Mouse (Mus musculus): ENCODE results near the gene Proser3.
"Not testable (repeated sequence)": the region's sequence is repeated elsewhere in the genome, so short reads cannot be mapped to it uniquely, and the experiment has no call there.

The Proser3 gene

GRCm38 (mm10) chr7:30549880-30550279, 2.2 kb downstream of the Proser3 start:
- in situ Hi-C loops (cut with MboI, MseI) = no loop called here

- in situ Hi-C loops (cut with MboI, MseI) = loop anchor here (5.0 kb wide), 1 partner anchor 1782 kb away; no protein-coding TSS in a partner anchor
These were observed 7.8 kb downstream of the Proser3 start for GRCm38 (mm10) chr7:30544327-30544726.

DNA sequence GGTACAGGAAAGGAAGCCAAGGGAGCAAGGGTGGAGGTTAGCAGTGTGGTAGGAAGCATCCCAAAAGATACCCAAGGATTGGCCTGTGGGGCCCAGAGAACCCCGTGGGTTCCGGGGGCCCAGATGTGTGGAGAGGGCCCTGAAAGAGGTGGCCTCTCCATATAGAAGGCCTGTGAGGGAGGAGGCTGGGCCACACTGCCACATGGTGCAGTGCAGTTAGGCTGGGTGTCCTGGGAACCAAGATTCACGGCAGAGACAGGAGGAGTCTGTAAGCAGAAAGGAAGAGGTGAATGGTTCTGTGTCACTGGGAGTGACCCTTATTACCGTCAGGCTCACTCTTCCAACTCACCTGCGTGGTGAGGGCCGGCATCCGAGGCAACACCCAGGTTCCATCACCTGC, 11.5 kb downstream of the Proser3 start:
- in situ Hi-C loops (cut with MboI, MseI) = loop anchor here (5.0 kb wide), 1 partner anchor 1778 kb away; no protein-coding TSS in a partner anchor

DNA sequence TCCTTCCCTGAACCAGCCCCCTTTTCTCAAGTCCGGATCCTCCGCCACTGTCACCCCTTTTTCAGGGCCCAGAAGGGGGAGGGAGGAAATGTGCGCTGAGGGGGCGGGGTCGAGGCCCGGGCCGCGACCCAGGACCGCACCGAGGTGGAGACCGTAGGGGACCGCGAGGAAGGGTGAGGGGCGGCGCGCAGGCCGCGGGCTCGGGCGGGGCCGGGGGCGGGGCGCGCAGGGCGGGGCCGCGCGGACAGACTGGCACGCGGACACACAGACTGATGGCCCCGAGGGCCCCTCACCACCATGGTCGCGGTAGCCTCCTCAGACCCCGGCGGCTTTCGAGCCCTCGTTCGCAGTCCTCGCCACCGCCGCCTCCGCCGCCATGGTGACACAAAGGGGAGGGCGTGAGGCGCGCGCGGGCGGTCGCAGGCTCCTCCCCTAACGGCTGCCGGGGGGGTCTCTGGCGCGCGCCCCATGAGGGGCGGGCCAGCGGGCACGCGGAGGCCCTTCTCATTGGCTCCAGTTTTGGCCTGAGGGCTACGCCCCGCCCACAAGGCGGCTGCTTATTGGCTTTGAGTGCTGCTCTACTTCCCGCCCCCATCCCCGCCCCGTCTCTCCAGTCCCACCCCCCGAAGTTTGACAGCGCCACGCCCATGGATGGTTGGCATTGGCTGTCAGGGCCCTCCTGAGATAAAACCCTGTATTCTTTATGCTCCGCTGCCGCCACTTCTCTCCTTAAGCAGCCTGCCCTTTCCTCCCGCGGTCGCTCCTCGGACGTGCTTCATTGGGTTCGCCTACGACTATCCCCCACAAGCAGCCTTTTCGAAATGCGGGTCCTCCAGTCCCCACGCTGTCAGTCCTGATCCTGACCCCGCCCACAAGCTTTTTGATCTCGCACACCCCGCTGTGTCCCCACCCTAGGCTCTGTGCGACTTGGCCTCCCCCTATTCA, 17.2 kb downstream of the Proser3 start, which contains the start of gene Arhgap33:
Gene Arhgap33, minus strand, starts transcription at position 428 of the 945 bp plus-strand sequence.
- in situ Hi-C loops (cut with MboI, MseI) = no loop called here

DNA sequence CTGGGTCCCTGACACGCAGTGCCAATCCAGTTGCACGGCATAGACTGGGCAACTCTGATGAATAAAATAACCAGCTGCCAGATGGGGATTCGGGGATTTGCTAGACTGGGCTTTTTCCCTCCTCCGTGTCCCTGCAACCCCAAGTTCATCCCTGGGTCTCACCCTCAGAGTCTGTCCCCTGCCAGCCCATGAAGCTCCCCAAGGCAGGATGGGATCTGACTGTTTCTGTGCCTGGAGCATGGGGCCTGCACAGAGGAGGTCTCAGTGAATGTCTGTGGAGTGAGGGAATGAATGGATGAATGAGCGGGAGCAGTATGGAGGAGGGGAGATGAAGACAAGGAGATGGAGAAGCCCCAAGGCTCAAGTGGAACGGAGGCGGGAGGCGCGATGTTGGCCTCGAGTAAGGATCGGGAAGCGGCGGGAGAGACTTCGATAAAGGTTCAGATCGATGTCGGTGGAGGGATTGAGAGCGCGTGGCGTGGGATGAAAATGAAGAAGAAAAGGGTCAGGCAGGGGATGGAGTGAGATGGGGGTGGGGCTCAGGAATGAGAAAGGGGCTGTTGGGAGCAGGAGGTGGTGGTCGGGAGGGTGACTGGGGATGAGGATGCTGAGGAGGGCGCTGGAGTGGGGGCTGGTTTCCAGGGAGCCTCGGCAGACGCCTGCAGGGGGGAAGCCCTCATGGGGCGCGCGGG, 18.0 kb downstream of the Proser3 start:
- in situ Hi-C loops (cut with MboI, MseI) = no loop called here

DNA sequence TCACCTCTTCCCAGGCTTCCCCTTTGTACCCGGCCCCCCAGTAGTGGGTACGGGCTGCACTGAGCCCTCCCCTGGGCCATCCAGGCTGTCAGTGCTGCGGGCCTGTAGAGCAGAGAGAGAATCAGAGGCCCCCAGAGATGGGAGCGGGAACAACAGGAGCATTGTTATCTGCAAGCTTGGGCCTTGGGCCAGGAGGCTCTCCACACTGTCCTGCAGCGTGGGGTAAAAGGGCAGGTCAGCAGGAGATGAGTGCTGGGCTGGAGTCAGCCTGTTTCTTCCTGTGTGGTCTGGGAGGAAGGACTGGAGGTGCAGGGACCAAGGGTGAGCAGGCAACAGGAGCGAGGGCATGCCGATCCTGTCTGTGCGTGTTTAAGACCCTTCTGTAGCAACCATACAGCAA, 19.2 kb downstream of the Proser3 start:
- in situ Hi-C loops (cut with MboI, MseI) = no loop called here

- in situ Hi-C loops (cut with MboI, MseI) = no loop called here
These were observed 20.7 kb downstream of the Proser3 start for GRCm38 (mm10) chr7:30531291-30531815.

GRCm38 (mm10) chr7:30526981-30527380, 25.1 kb downstream of the Proser3 start:
- in situ Hi-C loops (cut with MboI, MseI) = no loop called here

DNA sequence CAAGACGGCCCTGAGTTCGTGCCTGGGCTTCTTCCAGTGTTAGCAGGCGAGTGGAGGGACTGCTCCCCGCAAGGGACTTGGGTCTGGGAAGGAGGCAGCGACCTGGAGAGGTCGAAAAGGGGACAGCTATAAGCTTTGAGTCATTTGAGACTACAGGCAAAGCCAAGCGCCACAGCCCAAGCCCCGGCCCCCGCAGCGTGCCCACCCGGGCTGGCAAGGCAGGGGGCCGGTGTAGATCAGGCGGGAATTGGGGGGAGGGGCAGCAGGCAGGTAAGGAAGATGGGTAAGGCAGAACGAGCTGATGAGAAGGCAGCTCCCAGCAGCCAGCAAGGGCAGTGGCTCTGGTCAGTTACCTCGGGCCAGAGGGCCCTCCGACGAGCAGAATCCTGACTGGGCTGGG, 25.7 kb downstream of the Proser3 start:
- in situ Hi-C loops (cut with MboI, MseI) = no loop called here

DNA sequence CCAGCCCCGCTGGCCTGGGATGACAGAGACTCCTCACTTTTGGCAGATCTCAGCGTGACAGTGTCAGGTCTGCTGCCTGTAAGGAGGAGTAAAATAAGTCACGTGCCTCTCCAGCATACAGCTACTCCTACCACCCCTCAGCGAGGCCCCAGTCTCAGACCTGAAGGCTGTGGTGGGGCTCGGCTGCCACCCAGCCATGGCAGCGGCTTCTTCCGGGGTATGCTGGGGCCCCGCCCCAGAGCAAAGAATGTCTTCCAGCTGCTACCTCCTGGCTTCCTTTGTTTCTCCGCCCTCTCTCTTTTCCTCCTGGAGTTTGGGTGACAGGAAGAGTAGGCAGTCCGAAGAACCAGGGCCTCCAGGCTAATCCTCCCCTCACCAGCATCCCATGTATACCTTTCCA, 26.1 kb downstream of the Proser3 start:
- in situ Hi-C loops (cut with MboI, MseI) = no loop called here

DNA sequence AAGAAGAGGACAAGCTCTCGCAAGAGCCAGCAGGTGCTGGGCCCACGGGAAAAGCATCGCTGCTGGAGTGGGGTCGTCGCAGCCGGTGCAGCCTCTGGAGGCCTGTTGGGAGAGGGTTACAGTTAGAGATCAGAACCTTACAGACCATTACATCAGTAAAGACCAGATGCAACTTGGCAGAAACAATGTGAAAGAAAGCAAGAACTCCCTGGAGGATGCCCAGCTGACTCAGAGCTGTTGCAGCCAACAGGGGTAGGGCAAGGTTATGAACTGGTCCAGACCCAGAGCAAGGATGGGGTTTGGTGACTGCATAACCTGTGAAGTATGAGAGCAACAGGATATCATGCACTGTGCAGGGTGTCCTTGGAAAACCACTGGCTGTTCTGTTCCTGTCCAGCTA, 27.6 kb downstream of the Proser3 start:
- in situ Hi-C loops (cut with MboI, MseI) = no loop called here

GRCm38 (mm10) chr7:30522871-30523270, 29.2 kb downstream of the Proser3 start:
- in situ Hi-C loops (cut with MboI, MseI) = no loop called here

DNA sequence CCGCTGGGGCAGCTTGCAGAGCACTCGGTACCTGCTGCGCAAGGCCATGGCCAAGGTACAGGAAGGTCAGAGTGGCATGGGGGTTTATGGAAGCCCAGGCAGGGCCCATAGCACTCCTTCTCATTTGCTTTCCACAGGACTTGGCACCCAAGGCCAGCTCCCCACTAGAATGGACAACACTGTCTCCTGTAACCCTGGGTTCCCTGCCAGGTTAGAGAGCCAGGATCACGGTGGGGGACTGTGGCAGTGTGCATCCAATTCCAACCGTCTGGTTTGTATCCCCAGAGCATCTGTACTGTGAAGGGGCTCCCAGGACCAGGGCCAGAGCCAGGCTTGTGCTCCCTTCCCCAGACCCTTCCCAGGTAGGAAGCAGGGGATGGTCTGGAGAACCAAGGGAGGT, 31.2 kb downstream of the Proser3 start:
- in situ Hi-C loops (cut with MboI, MseI) = no loop called here

GRCm38 (mm10) chr7:30520396-30520795, 31.7 kb downstream of the Proser3 start:
- in situ Hi-C loops (cut with MboI, MseI) = no loop called here

GRCm38 (mm10) chr7:30518325-30518724, 33.8 kb downstream of the Proser3 start:
- in situ Hi-C loops (cut with MboI, MseI) = no loop called here

- in situ Hi-C loops (cut with MboI, MseI) = no loop called here
These were observed 36.9 kb downstream of the Proser3 start for GRCm38 (mm10) chr7:30515003-30515760.

GRCm38 (mm10) chr7:30508061-30508460, 44.0 kb downstream of the Proser3 start:
- in situ Hi-C loops (cut with MboI, MseI) = no loop called here

DNA sequence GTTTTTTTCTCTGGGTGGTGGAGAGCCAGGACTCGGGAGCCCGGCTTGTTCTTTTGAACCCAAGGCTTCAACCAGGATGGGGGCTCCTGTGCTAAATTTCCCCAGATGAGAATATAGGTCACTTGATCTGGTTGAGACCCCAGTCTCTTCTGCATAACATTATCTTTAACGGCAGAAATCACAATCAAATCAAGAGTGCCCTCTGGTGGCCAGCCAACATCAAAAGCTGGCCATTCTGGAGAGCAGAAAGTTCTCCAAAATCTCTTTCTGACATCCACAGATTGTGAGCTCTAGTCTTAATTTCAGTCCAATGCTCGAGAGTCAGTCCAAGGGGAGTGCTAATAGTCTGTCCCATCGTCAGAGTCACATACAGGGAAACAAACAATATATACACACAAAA, 50.9 kb downstream of the Proser3 start:
- in situ Hi-C loops (cut with MboI, MseI) = not testable (repeated sequence)

DNA sequence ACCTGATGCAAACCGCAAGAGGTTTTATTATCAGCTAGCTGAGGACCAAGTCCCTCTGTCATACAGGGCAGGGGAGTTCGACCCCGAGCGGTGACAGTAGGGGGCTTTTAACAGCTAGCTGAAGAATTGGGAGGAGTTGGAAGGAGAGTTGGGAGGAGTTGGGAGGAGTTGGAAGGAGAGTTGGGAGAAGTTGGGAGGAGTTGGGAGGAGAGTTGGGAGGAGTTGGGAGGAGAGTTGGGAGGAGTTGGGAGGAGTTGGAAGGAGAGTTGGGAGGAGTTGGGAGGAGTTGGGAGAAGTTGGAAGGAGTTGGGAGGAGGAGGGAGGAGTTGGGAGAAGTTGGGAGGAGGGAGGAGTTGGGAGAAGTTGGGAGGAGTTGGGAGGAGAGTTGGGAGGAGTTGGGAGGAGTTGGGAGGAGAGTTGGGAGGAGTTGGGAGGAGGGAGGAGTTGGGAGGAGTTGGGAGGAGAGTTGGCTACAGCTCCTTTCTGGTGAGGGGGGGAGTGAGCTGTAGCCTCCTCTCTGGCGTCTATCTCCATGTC, 56.5 kb downstream of the Proser3 start:
- in situ Hi-C loops (cut with MboI, MseI) = not testable (repeated sequence)

DNA sequence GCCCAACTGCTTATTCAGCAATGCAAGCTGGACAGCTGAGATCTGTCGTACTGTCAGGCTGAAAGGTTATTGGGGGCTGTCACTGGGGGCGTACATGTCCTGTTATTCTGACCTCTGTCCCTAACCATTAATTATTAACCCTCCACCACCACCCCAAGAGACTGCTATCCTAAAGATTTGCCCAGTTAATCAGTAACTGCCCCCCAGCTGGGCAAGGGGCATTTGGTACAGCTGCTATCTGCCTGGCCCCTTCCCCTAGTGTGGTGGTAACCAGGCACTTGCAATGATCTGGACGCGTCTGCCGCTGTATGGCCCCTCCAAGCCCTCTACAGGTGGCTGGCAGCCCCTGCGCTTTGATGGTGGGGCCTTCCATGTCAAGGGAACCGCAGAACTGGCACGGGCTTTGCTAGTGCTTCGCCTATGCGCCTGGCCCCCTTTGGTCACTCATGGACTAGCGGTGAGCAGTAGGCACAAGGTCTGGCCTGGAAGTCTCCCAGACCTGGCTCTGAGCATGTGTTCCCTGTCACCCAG, 58.6 kb downstream of the Proser3 start, which contains the start of gene Prodh2:
Gene Prodh2, plus strand, starts transcription at position 222 of the 531 bp plus-strand sequence.
- in situ Hi-C loops (cut with MboI, MseI) = no loop called here

DNA sequence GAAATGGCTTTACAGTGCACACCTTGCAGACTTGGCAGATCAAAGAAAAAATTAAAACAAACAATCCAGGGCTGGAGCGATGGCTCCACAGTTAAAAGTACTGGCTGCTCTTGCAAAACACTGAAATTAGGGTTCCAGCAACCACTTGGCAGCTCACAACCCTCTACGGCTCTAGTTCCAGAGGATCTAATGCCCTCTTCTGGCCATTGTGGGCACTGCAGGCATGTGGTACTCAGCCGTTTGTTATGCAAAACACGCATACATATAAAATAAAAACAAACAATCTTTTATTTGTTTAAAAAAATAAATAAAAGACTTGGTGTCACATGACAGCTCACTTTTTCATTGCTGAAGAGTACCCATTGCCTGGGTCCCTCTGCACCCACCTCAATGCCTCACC, 59.3 kb downstream of the Proser3 start:
- in situ Hi-C loops (cut with MboI, MseI) = no loop called here

All from T-helper 1 cell (primary cell).